Mouse (Mus musculus): ENCODE data around the gene Cbr3. TPM values are rescaled to one million over a fixed set of nuclear protein-coding genes. Genes with fewer than 3 reads are reported as not detected.

The Cbr3 gene
- total RNA-seq, 1 experiment from 2014 or later: 2.1 TPM

Other genes starting within 250 kb of the Cbr3 start
- gene Setd4, start 79.2 kb upstream of the Cbr3 start, total RNA-seq (2017): 10.8 and 20.5 TPM in 2 replicates
- gene Cbr1, start 77.4 kb upstream of the Cbr3 start, total RNA-seq (2017): 11.8 and 14.1 TPM in 2 replicates
- not detected in 2 replicates for gene Gm5678, start 55.1 kb upstream of the Cbr3 start, total RNA-seq (2017)
- gene Dop1b, start 28.7 kb downstream of the Cbr3 start, total RNA-seq (2017): 48.0 and 48.8 TPM in 2 replicates
- 339 and 376 TPM in 2 replicates for gene Morc3, start 148.9 kb downstream of the Cbr3 start, total RNA-seq (2017)
- gene Chaf1b, start 200.7 kb downstream of the Cbr3 start, total RNA-seq (2017): 4.2 and 5.4 TPM in 2 replicates

All from neutrophil, adult 5-6 weeks (primary cell).